Mouse (Mus musculus) forebrain, postnatal 0 days (tissue): ENCODE data around the gene Cldn4. TPM values are rescaled to one million over a fixed set of nuclear protein-coding genes. Genes with fewer than 3 reads are reported as not detected.
A peak's percentile ranks its signal among the peaks of the same experiment; 100 is the strongest.
"Not testable (repeated sequence)": the region's sequence is repeated elsewhere in the genome, so short reads cannot be mapped to it uniquely, and the experiment has no call there.

Source experiments
- ATAC-seq: fragments of 200-750 bp; cut with Nextera tagmentation; 2 replicates; pipeline ENCODE4 v1.8.0; 2017; ENCODE audit warnings: mild to moderate bottlenecking, moderate library complexity
- DNase-seq: peaks from one replicate; pipeline ENCODE4 v3.0.0-alpha.2; 2015
- H3K27ac ChIP-seq: fragments of 300-500 bp; sonication (generic); 2 replicates; pipeline ENCODE4 v1.5.1; 2014; ENCODE audit warnings: low read depth, mild to moderate bottlenecking, antibody characterized with exemption, low read length, moderate library complexity, mixed read lengths
- H3K27me3 ChIP-seq: fragments of 300-500 bp; sonication (generic); 2 replicates; pipeline ENCODE4 v1.6.1; 2014; ENCODE audit warnings: mild to moderate bottlenecking, low read length, mixed read lengths; ENCODE audit not compliant: insufficient read depth
- H3K36me3 ChIP-seq: fragments of 300-500 bp; sonication (generic); 2 replicates; pipeline ENCODE4 v1.6.1; 2014; ENCODE audit warnings: mild to moderate bottlenecking, moderate library complexity; ENCODE audit not compliant: insufficient read depth
- H3K4me1 ChIP-seq: fragments of 300-500 bp; sonication (generic); 2 replicates; pipeline ENCODE4 v1.6.1; 2014; ENCODE audit warnings: antibody characterized with exemption; ENCODE audit not compliant: insufficient read depth
- H3K4me2 ChIP-seq: fragments of 300-500 bp; sonication (generic); 2 replicates; pipeline ENCODE4 v1.6.1; 2014; ENCODE audit warnings: low read depth, mild to moderate bottlenecking, moderate library complexity
- H3K4me3 ChIP-seq: fragments of 300-500 bp; sonication (generic); 2 replicates; pipeline ENCODE4 v1.5.1; 2014; ENCODE audit warnings: low read depth, low read length, mixed read lengths
- H3K9ac ChIP-seq: fragments of 300-500 bp; sonication (generic); 2 replicates; pipeline ENCODE4 v1.6.1; 2014; ENCODE audit warnings: mild to moderate bottlenecking
- H3K9me3 ChIP-seq: fragments of 300-500 bp; sonication (generic); 2 replicates; pipeline ENCODE4 v1.6.1; 2016; ENCODE audit warnings: low read length
- CTCF ChIP-seq: sonication (generic); IDR thresholded peaks from 2 replicates; pipeline ENCODE4 v1.5.1; 2016; ENCODE audit warnings: antibody characterized with exemption, control low read depth, low read depth
- WGBS: fragments of 180-500 bp; shearing (Covaris S2); extraction: QIAGEN DNeasy Blood & Tissue Kit; methylation state at CpG from one replicate; pipeline ENCODE4 v1.1.7; 2014; 5-methylcytosine and 5-hydroxymethylcytosine counted together
- polyA plus RNA-seq: library from polyadenylated mRNA; unstranded; fragments of >200 nt; fragmentation: Nextera tagmentation; extraction: Ambion mirVana; gene quantifications from 2 replicates; pipeline ENCODE4 v1.2.1, GENCODE M21; 2015
- total RNA-seq: library from RNA; depleted of rRNA; stranded (reverse); fragments of >200 nt; gene quantifications from 2 replicates; pipeline ENCODE4 v1.2.3, GENCODE M21; 2014

Gene Cldn4
- total and polyA plus RNA-seq, 2 experiments from 2014 or later: not detected

DNA sequence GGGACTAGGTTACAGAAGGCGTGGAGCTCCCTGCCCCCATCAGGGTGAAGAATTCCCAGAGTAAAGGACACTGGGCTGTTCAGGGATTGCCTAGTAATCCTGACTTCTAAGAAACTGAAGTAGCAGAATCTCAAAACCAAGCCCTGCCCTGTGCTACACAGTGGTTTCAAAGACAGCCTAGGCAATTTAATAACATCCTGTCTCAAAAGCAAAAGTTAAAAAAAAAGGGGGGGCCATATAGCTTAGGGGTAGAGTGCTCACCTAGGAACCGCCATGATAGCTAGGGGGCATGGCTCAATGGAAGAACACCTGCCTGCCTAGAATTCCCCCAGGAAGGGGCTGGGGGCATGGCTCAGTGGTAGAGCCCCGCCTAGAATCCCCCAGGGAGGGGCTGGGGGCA lies 7.7 kb downstream of the Cldn4 start:
- H3K4me2 ChIP-seq: no peak overlapping the region
- no peaks in the 10 kb centered on the region for H3K9me3 ChIP-seq
- TF ChIP-seq CTCF: no peak
- H3K36me3 ChIP-seq: no peaks in the 10 kb centered on the region
- 81% methylated on average over 3 of the region's 3 CpGs for WGBS
- ATAC-seq: no peak
- H3K4me3 ChIP-seq: no peak overlapping the region
- H3K27ac ChIP-seq: no peak overlapping the region
- H3K9ac ChIP-seq: no peak overlapping the region
- no peaks in the 10 kb centered on the region for H3K4me1 ChIP-seq
- no peaks in the 10 kb centered on the region for H3K27me3 ChIP-seq
- DNase-seq: no peak

DNA sequence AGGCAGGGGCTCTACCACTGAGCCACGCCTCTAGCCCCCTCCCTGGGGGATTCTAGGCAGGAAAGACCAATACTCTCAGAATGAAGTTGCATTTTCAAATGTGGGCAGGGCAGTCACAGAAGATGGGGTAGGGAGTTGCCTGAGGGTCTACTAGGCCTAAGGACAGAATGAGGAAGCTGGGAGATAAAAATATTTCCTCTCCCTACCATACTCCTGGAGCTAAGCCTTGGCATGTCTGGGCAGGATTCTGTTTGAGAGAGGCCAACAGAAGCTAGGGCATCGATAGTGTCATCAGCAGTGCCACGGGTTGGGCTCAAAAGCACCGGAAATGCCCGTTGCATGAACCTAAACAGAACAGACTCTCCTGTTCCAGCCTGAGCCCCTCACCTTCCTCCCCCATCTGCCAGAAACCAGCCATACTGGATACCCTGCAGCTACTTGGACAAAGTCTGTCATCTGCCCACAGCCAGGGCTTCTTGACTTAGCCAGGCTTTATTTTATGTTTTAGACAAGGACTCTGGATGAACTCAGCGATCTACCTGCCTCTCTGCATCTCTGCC lies 10.0 kb downstream of the Cldn4 start:
- Histone ChIP-seq H3K4me3 (no peak overlapping the region), H3K4me2 (no peak overlapping the region), H3K9me3 (no peaks in the 10 kb centered on the region), H3K27me3 (no peaks in the 10 kb centered on the region), H3K4me1 (no peaks in the 10 kb centered on the region), H3K27ac (no peak overlapping the region), H3K36me3 (no peaks in the 10 kb centered on the region), H3K9ac (no peak overlapping the region)
- WGBS: 91% methylated on average over 6 of the region's 6 CpGs
- DNase-seq: no peak
- TF ChIP-seq CTCF: no peak
- ATAC-seq: no peak

DNA sequence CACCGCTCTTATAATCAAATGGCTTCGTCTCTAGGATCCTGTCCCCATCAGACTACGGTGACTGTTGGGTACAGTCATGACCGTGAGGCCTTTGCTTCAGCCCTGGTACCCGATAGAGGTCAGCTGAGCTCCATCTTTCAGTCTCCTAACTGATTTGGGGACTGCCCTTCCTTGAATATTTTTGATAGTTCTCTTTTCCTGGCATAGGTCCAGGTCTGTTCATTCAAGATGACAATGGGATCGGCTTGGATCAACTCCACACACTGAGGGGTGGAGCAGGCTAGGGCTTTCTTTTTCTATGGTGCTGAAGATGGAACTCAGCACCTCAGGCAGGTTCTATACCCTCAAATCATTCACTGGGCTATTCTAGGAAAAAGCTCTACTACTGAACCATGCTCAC lies 10.7 kb downstream of the Cldn4 start:
- ATAC-seq: no peak
- 90% methylated on average over 6 of the region's 6 CpGs for WGBS

DNA sequence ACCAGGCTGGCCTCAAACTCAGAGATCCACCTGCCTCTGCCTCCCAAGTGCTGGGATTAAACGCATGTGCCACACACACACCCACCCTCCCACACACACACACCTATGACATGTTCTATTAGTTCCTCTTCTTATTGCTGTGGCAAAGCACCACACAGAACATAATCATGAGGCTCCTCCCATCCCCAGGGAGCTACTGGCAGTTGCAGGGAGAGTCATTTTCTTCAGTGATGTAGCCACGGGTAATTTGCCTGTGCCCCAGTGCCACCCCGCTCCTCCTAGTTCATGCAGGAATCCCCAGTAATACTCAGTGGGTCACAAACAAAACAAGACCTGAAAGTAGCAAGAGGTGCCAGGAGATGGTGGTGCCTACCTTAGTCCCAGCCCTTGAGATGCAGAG lies 12.1 kb downstream of the Cldn4 start:
- no peak for DNase-seq
- no peaks in the 10 kb centered on the region for H3K4me1 ChIP-seq
- WGBS: 89% methylated on average over 3 of the region's 3 CpGs

More for the DNA sequence above, 10.7 kb downstream of the Cldn4 start:
- no peaks in the 10 kb centered on the region for H3K36me3 ChIP-seq
- TF ChIP-seq CTCF: no peak
- no peak overlapping the region for H3K27ac ChIP-seq
- no peak overlapping the region for H3K9ac ChIP-seq
- H3K4me1 ChIP-seq: no peaks in the 10 kb centered on the region
- no peaks in the 10 kb centered on the region for H3K27me3 ChIP-seq
- no peak for DNase-seq
- H3K4me2 ChIP-seq: no peak overlapping the region
- H3K4me3 ChIP-seq: no peak overlapping the region
- no peaks in the 10 kb centered on the region for H3K9me3 ChIP-seq

DNA sequence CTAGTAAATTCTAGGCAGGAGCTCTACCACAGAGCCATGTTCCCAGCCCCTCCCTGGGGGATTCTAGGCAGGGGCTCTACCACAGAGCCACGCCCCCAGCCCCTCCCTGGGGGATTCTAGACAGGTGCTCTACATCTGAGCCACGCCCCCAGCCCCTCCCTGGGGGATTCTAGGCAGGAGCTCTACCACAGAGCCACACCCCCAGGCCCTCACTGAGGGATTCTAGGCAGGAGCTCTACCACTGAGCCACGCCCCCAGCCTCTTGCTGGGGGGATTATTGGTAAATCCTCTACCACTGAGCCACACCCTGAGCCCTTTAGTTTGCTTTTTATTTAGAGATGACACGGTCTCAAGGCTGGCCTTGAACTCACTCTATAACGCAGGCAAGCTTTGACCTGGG lies 13.0 kb downstream of the Cldn4 start:
- H3K9ac ChIP-seq, H3K4me1 ChIP-seq, H3K27ac ChIP-seq, H3K36me3 ChIP-seq, ATAC-seq, H3K9me3 ChIP-seq, H3K4me2 ChIP-seq, DNase-seq, H3K4me3 ChIP-seq, H3K27me3 ChIP-seq: not testable (repeated sequence)
- 88% methylated on average over 5 of the region's 5 CpGs for WGBS

More for the DNA sequence above, 12.1 kb downstream of the Cldn4 start:
- no peak overlapping the region for H3K9ac ChIP-seq
- no peaks in the 10 kb centered on the region for H3K36me3 ChIP-seq
- ATAC-seq: no peak
- no peak overlapping the region for H3K27ac ChIP-seq
- H3K4me2 ChIP-seq: no peak overlapping the region
- no peak overlapping the region for H3K4me3 ChIP-seq
- TF ChIP-seq CTCF: no peak
- no peaks in the 10 kb centered on the region for H3K9me3 ChIP-seq
- H3K27me3 ChIP-seq: no peaks in the 10 kb centered on the region

DNA sequence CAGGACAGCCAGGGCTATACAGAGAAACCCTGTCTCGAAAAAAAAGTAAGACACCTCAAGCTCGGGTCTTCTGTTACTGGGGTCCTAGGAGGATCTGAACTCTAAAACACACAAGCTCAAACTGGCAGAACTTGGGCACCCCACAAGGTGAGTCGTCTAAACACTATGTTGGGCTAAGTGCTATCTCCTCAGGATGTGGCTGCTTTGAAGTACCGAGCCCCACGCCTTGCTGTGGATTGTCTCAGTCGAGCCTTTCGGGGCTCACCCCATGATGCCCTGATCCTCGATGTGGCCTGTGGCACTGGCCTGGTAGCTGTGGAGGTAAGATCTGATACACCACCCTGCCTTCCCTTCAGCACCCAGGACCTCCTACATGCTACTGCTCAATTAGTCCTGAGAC lies 13.5 kb downstream of the Cldn4 start:
- Histone ChIP-seq H3K4me3 (no peak overlapping the region), H3K4me2 (no peak overlapping the region)

DNA sequence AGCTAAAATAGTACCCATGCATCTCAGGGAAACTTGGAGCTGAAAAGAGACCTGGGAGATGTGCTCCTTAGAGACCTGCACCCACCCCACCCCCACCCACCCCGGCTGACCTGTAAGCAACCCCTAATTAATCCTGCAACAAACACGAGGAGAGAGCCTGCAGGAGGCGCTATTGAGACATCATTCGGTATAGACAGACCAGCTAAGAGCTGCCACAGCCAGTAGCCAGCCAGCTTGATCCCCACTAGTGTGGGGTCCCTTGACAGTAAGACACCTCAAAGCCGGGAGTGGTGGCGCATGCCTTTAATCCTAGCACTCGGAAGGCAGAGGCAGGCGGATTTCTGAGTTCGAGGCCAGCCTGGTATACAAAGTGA lies 13.8 kb downstream of the Cldn4 start:
- ATAC-seq (peak; percentile 19; the same call in 1 of the 2 replicates), DNase-seq (peak; percentile 64)
- Histone ChIP-seq H3K27ac (no peak overlapping the region), H3K9ac (peak overlapping the region; percentile 56), H3K4me2 (peak overlapping the region; percentile 100), H3K4me3 (peak overlapping the region; percentile 63), H3K4me1 (no peaks in the 10 kb centered on the region), H3K9me3 (no peaks in the 10 kb centered on the region), H3K27me3 (no peaks in the 10 kb centered on the region), H3K36me3 (no peaks in the 10 kb centered on the region)
- TF ChIP-seq CTCF: peak; percentile 46
- WGBS: 49% methylated on average over 9 of the region's 9 CpGs

More for the DNA sequence above, 13.5 kb downstream of the Cldn4 start:
- DNase-seq: no peak
- H3K36me3 ChIP-seq: no peaks in the 10 kb centered on the region
- H3K27me3 ChIP-seq: no peaks in the 10 kb centered on the region
- WGBS: 93% methylated on average over 8 of the region's 8 CpGs
- TF ChIP-seq CTCF: no peak
- ATAC-seq: no peak
- no peak overlapping the region for H3K9ac ChIP-seq
- no peak overlapping the region for H3K27ac ChIP-seq
- H3K4me1 ChIP-seq: no peaks in the 10 kb centered on the region
- no peaks in the 10 kb centered on the region for H3K9me3 ChIP-seq
